Mouse (Mus musculus) hindbrain, embryonic 15.5 days (tissue): ENCODE data around the gene Cdyl. TPM values are rescaled to one million over a fixed set of nuclear protein-coding genes. Genes with fewer than 3 reads are reported as not detected.

ENCODE experiments used
- ATAC-seq: fragments of 200-750 bp; cut with Nextera tagmentation; 2 replicates; pipeline ENCODE4 v1.8.0; 2017; ENCODE audit warnings: low read depth, moderate number of reproducible peaks, moderate TSS enrichment; ENCODE audit not compliant: low FRiP score
- H3K27ac ChIP-seq: fragments of 300-500 bp; sonication (generic); replicated peaks from 2 replicates; pipeline ENCODE4 v1.5.1; 2015; ENCODE audit warnings: mild to moderate bottlenecking, inconsistent platforms
- H3K27me3 ChIP-seq: fragments of 300-500 bp; sonication (generic); 2 replicates; pipeline ENCODE4 v1.6.1; 2015; ENCODE audit warnings: control low read depth, inconsistent platforms
- H3K36me3 ChIP-seq: fragments of 300-500 bp; sonication (generic); 2 replicates; pipeline ENCODE4 v1.6.1; 2015; ENCODE audit warnings: control low read depth, inconsistent platforms
- H3K4me1 ChIP-seq: fragments of 300-500 bp; sonication (generic); replicated peaks from 2 replicates; pipeline ENCODE4 v1.6.1; 2015; ENCODE audit warnings: control low read depth, inconsistent platforms
- H3K4me2 ChIP-seq: fragments of 300-500 bp; sonication (generic); 2 replicates; pipeline ENCODE4 v1.6.1; 2015; ENCODE audit warnings: moderate library complexity, mild to moderate bottlenecking, inconsistent platforms
- H3K4me3 ChIP-seq: fragments of 300-500 bp; sonication (generic); 2 replicates; pipeline ENCODE4 v1.5.1; 2015; ENCODE audit warnings: mild to moderate bottlenecking, inconsistent platforms
- H3K9ac ChIP-seq: fragments of 300-500 bp; sonication (generic); 2 replicates; pipeline ENCODE4 v1.6.1; 2015; ENCODE audit warnings: inconsistent platforms
- H3K9me3 ChIP-seq: fragments of 300-500 bp; sonication (generic); 2 replicates; pipeline ENCODE4 v1.6.1; 2016; ENCODE audit warnings: control low read depth, inconsistent platforms
- WGBS: fragments of 180-500 bp; shearing (Covaris S2); methylation state at CpG from one replicate; pipeline ENCODE4 v1.1.7; 2015; 5-methylcytosine and 5-hydroxymethylcytosine counted together
- polyA plus RNA-seq: library from polyadenylated mRNA; unstranded; fragments of >200 nt; fragmentation: Nextera tagmentation; extraction: Ambion mirVana; gene quantifications from 2 replicates; pipeline ENCODE4 v1.2.1, GENCODE M21; 2015

The Cdyl gene
- polyA plus RNA-seq, 1 experiment from 2014 or later: 6.6 TPM

DNA sequence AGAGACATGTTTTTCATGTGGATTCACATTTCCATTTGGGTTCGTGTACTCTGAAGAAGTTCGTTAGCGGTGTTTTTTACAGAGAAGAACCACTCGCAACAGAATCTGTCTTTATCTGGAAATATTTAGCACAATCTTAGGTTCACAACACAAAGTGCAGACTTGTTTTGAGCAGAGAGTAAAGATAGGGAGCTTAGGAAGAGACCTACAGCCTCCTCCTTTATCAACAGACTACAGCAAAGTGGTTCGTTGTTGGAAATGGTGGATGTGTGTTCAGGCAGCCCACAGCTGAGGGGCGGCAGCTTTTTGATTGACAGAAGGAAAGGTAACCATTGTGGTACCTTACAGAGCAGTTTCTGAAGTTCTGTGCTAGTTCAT lies 150.5 kb downstream of the Cdyl start:
- no peaks in the 10 kb centered on the region for H3K9me3 ChIP-seq
- no peak for ATAC-seq
- H3K4me3 ChIP-seq: no peak overlapping the region
- no peak overlapping the region for H3K9ac ChIP-seq
- no peak overlapping the region for H3K4me2 ChIP-seq
- peaks cover 7% of the 10 kb centered on the region; the same call in 1 of the 2 replicates for H3K4me1 ChIP-seq
- no peak overlapping the region for H3K27ac ChIP-seq
- H3K36me3 ChIP-seq: no peaks in the 10 kb centered on the region
- WGBS: 66% methylated on average over 6 of the region's 6 CpGs
- H3K27me3 ChIP-seq: no peaks in the 10 kb centered on the region

DNA sequence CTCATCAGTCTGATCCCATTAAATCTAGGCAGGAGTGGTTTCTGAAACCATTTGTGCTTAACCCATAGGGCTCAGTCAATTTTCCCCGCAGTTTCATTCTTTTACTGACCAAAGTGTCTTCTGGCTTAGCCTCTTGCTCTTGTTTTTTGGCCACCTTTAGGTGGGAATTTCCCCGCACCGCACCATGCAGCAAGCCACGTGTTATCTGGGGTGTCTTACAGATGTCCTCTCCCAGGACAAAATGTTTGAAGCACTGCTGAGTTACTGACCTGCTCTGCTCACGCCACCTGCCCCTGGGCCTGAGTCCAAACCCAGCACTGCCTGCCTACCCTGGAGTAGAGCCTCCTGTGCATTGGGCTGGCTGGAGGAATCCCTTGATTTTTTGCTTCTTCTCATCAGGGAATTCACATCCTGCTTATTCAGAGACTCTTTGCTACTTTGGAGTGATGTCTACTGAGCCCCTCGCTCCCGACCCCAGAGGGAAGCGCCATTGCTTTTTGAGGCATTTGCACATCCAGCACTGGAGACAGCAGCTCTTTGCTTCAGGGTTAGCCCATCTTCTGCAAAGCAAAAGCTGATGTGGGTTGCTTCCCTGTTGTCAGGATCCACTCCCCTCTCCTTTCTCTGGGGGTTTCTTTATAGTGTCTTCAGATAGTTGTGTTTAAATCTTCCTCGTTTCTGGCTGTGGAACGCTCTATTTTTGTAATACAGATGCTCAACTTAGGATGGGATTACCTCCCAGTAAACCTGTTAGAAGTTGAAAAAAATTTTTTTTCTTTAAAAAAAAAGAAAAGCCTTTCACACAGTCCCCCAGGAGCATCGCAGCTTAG lies 151.9 kb downstream of the Cdyl start:
- Histone ChIP-seq H3K9me3 (no peaks in the 10 kb centered on the region), H3K9ac (no peak overlapping the region), H3K27me3 (no peaks in the 10 kb centered on the region), H3K36me3 (no peaks in the 10 kb centered on the region), H3K27ac (no peak overlapping the region), H3K4me3 (no peak overlapping the region), H3K4me1 (peaks cover 7% of the 10 kb centered on the region; the same call in 1 of the 2 replicates), H3K4me2 (no peak overlapping the region)
- WGBS: 62% methylated on average over 11 of the region's 11 CpGs
- no peak for ATAC-seq

DNA sequence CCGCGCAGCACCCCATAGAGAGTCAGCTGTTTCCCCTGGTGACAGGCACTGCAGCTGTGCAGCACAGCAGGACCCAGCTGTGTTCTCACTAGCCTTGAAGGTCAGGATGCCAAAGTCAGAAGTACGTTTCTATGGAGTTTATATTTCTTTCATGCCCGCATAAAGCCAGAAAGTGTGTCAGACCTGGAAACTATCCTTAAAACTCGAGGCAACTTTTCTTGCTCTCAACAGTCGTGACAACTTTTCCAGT lies 152.5 kb downstream of the Cdyl start:
- Histone ChIP-seq H3K27ac (no peak overlapping the region), H3K4me1 (peaks cover 7% of the 10 kb centered on the region; the same call in 1 of the 2 replicates), H3K4me2 (no peak overlapping the region), H3K9ac (no peak overlapping the region), H3K27me3 (no peaks in the 10 kb centered on the region), H3K9me3 (no peaks in the 10 kb centered on the region), H3K36me3 (no peaks in the 10 kb centered on the region), H3K4me3 (no peak overlapping the region)
- no peak for ATAC-seq
- WGBS: 46% methylated on average over 6 of the region's 6 CpGs

DNA sequence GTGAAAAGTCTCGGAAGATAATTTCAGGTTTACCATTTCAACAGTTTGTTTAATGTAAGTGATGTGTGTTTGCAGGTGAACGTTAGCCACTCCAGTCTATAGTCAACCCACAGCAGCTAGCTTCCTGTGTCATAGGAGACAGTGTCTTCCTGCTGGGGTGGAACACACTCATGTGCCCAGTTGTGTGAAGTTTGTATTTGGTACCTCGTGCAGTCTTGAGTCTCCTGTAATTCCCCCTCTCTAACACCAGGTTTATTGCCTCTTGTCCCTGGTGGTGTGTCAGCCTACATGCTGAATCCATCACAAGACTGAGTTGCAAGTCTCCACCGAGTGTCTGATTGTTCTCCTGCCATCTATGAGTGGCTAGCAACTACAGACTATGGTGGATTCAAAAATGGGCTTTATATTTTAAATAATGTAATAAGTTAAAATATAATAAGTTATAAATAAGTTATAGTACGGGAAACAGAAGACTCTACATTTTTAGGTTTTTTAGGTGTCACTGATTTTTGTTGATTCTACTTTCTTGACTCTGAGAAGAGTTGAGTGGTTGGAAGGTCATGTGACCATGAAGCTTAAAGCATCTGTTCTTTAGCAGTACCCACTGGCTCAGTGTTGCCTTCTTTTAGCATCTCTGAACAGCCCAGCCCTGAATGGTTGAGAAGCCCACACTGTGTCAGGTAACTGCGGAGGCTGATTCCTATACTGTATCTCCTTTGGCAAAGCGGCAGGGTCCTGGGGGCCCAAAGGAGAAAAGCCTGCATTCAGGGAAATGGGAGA lies 153.9 kb downstream of the Cdyl start:
- H3K27ac ChIP-seq: no peak overlapping the region
- no peak overlapping the region for H3K4me2 ChIP-seq
- no peaks in the 10 kb centered on the region for H3K27me3 ChIP-seq
- no peaks in the 10 kb centered on the region for H3K9me3 ChIP-seq
- peaks cover 7% of the 10 kb centered on the region; the same call in 1 of the 2 replicates for H3K4me1 ChIP-seq
- H3K36me3 ChIP-seq: no peaks in the 10 kb centered on the region
- H3K9ac ChIP-seq: no peak overlapping the region
- 90% methylated on average over 7 of the region's 7 CpGs for WGBS
- no peak for ATAC-seq
- H3K4me3 ChIP-seq: no peak overlapping the region

DNA sequence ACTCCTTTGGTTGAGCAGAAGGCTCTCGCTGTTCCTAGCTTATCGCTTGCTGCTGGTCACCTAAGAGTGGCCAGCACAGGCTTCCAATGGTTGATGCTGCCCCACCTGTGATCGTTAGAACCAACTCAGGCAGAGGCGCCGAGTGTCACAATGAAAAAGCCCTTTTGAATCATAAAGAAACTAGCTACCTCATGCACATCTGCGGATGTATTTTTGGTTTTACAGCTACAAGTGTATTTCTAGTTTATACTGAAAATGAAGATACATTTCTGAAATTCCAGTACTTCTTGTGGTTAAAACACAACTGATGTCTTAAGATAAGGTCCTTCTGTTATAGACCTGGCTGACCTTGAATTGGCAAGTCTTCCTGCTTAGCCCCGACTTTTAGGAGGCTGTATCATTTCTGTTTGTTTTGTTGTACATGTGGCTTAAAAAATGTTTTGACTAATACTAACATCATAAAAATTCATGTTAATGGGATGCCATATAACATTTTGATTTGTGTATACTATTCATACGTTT lies 155.6 kb downstream of the Cdyl start:
- Histone ChIP-seq H3K4me2 (no peak overlapping the region), H3K36me3 (no peaks in the 10 kb centered on the region), H3K9me3 (no peaks in the 10 kb centered on the region), H3K4me3 (no peak overlapping the region), H3K4me1 (peaks cover 7% of the 10 kb centered on the region; the same call in 1 of the 2 replicates), H3K27me3 (no peaks in the 10 kb centered on the region), H3K27ac (no peak overlapping the region), H3K9ac (no peak overlapping the region)
- WGBS: 94% methylated on average over 8 of the region's 8 CpGs
- ATAC-seq: no peak

DNA sequence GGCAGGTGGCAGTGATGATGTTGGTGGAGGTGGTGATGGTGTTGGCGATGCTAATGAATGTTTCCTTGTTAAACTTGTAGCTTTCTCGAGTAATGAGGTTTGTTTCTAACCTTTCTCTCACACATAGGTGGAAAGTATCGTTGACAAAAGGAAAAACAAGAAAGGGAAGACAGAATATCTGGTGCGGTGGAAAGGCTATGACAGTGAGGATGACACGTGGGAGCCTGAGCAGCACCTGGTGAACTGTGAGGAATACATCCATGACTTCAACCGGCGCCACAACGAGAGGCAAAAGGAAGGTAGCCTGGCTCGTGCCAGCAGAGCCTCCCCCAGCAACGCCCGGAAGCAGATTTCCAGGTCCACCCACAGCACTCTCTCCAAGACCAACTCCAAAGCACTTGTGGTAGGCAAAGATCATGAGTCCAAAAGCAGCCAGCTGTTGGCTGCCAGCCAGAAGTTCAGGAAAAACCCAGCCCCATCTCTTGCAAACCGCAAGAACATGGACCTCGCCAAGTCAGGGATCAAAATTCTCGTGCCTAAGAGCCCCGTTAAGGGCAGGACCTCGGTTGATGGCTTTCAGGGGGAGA lies 156.2 kb downstream of the Cdyl start:
- Histone ChIP-seq H3K4me3 (no peak overlapping the region), H3K36me3 (no peaks in the 10 kb centered on the region), H3K9ac (no peak overlapping the region), H3K27me3 (no peaks in the 10 kb centered on the region), H3K9me3 (no peaks in the 10 kb centered on the region), H3K27ac (no peak overlapping the region), H3K4me2 (no peak overlapping the region), H3K4me1 (peaks cover 7% of the 10 kb centered on the region; the same call in 1 of the 2 replicates)
- ATAC-seq: no peak
- 89% methylated on average over 16 of the region's 16 CpGs for WGBS

DNA sequence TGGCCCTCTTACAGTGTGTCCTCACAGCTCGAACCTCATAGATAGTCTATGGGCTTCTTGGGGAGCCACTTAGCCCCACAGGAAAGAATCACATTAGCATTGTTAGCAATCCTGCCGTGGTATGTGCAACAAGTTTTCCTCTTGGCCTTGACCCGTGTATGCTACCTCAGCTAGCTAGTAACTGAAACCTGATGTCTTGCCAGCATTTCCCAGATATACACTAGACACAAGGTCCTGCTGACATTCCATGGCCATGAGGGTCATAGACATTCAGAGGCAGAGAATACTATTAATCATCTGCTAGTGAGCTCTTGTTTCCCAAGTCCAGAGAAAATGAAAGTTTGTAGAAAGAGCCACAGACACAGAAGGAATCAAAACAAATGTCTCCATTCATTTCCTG lies 158.0 kb downstream of the Cdyl start:
- Histone ChIP-seq H3K27ac (no peak overlapping the region), H3K4me1 (no peaks in the 10 kb centered on the region)

DNA sequence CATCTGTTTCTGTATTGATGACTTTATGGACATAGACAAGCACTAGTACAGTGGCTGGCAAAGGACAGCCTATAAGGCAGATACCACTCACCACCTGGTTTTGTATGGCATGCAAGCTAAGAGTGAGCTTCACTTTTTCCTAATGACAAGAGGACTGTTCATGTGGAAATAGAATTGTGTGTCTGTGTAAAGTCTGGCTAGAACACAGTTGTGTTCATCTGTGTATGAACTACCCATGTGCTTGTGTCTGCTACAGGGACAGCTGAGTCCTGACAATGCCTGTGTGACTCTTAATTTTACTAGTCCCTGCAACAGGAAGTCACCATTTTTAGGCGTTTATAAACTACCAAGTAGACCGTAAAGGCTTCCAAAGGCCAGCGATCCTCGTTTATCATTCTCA lies 158.4 kb downstream of the Cdyl start:
- ATAC-seq: no peak
- H3K9ac ChIP-seq: no peak overlapping the region
- 95% methylated on average over 4 of the region's 4 CpGs for WGBS
- no peaks in the 10 kb centered on the region for H3K36me3 ChIP-seq
- H3K4me2 ChIP-seq: no peak overlapping the region
- H3K27me3 ChIP-seq: no peaks in the 10 kb centered on the region
- no peaks in the 10 kb centered on the region for H3K4me1 ChIP-seq
- H3K4me3 ChIP-seq: no peak overlapping the region
- no peak overlapping the region for H3K27ac ChIP-seq
- no peaks in the 10 kb centered on the region for H3K9me3 ChIP-seq

More for the DNA sequence above, 158.0 kb downstream of the Cdyl start:
- Histone ChIP-seq H3K4me2 (no peak overlapping the region), H3K4me3 (no peak overlapping the region), H3K9me3 (no peaks in the 10 kb centered on the region), H3K9ac (no peak overlapping the region), H3K36me3 (no peaks in the 10 kb centered on the region), H3K27me3 (no peaks in the 10 kb centered on the region)
- no peak for ATAC-seq
- 95% methylated on average over 3 of the region's 3 CpGs for WGBS

DNA sequence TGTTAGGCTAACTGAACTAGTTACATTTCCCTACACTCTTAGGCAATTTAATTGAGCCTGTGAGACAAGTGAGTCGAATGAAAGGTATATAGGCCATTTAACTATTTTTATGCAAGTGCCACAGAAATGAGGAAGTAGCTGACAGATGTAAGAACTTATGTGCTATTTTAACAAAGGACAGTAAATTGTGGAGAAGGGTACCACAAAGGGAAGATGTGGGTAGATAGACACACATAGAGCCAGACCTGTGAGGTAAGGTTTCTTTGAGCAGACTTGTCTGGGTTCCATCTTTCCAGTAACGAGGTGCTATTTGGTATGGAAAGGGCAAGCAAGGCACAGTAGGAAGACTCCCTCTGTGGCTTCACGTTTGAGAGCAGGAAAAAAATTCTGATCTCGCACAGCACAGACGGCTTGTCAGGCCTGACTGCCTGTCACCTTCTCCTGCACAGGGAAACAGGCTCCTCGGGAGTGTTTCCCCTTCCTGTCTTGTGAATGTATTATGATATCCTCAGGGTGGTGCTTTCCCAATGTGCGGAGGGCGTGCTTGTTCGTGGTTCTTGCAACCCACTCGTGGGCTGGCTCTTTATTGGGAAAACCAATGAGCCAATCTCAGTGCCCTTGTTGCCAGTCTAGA lies 162.3 kb downstream of the Cdyl start:
- ATAC-seq: no peak
- Histone ChIP-seq H3K27me3 (no peaks in the 10 kb centered on the region), H3K4me3 (no peak overlapping the region), H3K27ac (no peak overlapping the region), H3K4me2 (no peak overlapping the region), H3K36me3 (no peaks in the 10 kb centered on the region), H3K9ac (no peak overlapping the region), H3K4me1 (no peaks in the 10 kb centered on the region), H3K9me3 (no peaks in the 10 kb centered on the region)
- WGBS: 71% methylated on average over 10 of the region's 10 CpGs

DNA sequence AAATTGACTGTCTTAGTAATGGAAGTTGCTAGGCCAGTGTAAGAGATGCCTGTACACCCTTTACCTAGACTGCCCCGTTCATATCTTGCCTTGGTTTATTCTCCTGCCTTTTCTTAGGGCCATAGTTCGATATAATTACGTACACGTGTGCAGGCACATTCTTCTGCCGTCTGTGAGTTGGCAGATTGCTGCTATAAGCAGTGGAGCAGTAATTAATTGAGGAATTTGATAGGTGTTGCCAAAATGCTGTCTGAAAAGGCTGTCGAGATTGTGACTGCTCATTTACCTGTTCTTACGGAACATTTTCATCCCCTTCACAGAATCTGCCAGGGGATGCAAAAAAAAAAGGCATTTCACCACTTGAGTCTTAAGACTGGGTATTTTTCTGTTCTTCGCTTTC lies 163.2 kb downstream of the Cdyl start:
- Histone ChIP-seq H3K36me3 (no peaks in the 10 kb centered on the region), H3K4me2 (no peak overlapping the region), H3K9me3 (no peaks in the 10 kb centered on the region), H3K9ac (no peak overlapping the region), H3K4me1 (no peaks in the 10 kb centered on the region), H3K27ac (no peak overlapping the region), H3K4me3 (no peak overlapping the region), H3K27me3 (no peaks in the 10 kb centered on the region)
- no peak for ATAC-seq
- WGBS: 66% methylated on average over 8 of the region's 8 CpGs

DNA sequence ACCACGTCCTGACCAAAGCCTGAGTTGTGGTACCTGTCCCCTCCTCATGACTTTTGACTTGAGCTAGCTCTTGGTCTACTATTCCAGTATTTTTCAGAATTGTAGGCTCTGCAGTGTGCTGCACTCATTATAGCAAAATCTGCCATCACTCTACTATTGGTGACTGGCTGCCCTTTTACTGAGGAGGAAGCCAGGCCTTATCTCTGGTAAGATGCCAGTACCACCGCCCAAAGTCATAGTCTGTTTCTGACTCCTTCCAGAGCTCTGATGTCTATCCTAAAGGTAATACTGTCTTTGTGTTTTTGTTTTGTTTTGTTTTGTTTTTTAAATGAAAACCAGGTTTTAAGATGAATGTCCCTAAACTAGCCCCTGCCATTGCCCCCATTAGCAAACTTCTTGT lies 166.0 kb downstream of the Cdyl start:
- no peak for ATAC-seq
- Histone ChIP-seq H3K4me3 (no peak overlapping the region), H3K27me3 (no peaks in the 10 kb centered on the region), H3K9ac (no peak overlapping the region), H3K27ac (no peak overlapping the region), H3K4me1 (no peaks in the 10 kb centered on the region), H3K4me2 (no peak overlapping the region), H3K9me3 (no peaks in the 10 kb centered on the region), H3K36me3 (no peaks in the 10 kb centered on the region)
- 88% methylated on average over 2 of the region's 2 CpGs for WGBS

DNA sequence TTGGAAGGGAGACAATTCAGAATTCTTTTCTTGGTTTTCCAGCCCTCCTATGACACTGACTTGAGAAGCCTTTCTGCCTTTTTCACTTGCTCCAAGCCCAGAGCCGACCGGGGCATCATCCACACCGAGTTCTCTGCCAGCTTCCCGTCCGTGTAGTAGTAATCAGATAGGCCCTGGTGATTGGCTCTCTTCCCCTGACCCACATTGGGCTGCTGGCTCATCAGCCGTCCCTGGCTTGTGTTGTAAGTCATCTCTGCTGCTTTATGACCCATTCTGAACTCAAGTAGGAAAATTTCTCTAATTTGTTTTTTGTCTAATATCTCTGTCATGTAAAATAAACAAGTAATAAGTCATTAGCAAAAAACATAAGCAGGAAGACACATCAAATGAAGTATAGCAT lies 173.0 kb downstream of the Cdyl start:
- Histone ChIP-seq H3K27ac (no peak overlapping the region), H3K4me2 (no peak overlapping the region), H3K36me3 (no peaks in the 10 kb centered on the region), H3K27me3 (no peaks in the 10 kb centered on the region), H3K4me1 (no peaks in the 10 kb centered on the region; the same call in 1 of the 2 replicates), H3K9ac (no peak overlapping the region), H3K9me3 (no peaks in the 10 kb centered on the region), H3K4me3 (no peak overlapping the region)
- no peak for ATAC-seq
- 64% methylated on average over 6 of the region's 6 CpGs for WGBS
